8 mouse cellular contexts compared by ENCODE assay signal in the genomic region with DNA sequence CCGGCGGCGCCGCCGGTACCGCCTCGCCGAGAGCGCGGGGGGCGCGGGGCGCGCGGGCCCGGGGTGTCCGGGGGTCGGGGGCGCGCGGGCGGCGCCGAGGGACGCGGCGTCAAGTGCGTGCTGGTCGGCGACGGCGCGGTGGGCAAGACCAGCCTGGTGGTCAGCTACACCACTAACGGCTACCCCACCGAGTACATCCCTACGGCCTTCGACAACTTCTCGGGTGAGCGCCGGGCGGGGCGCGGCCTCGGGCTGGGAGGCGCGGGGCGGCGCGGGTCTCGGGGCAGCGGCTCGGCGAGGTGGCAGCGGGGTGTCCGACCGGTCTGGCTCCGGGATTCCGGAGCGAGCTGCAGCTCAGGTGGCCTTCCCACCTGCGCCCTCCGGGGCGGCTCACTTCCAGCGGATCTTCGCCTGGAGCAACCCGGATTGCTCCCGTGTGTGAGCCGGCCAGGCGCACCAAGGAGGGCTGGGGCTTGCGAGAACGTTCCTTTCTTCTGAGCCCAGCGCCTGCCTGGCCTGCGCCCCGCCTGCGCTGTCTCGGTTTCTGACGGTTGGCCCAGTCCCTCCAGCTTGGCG. TPM values are rescaled to one million over a fixed set of nuclear protein-coding genes. Genes with fewer than 3 reads are reported as not detected.
DNase-seq lines count a peak whose midpoint lies in the region; ATAC-seq and TF ChIP-seq lines count a peak whose summit lies in the region.

No protein-coding gene starts in this region.

- no peaks in the 10 kb centered on the region for H3K9me3 ChIP-seq in intestine, postnatal 0 days (ENCODE audit: control insufficient read depth)
- no peaks in the 10 kb centered on the region for H3K9me3 ChIP-seq in liver, embryonic 11.5 days (ENCODE audit: control insufficient read depth, low read length)

- ATAC-seq in intestine, postnatal 0 days, result peak; percentile 65
- ATAC-seq in liver, embryonic 11.5 days (replicated peaks; ENCODE audit: low FRiP score), result peak; percentile 41; the same call in 1 of the 2 replicates

- intact Hi-C loops in gastrocnemius, postnatal 36 days (cut with DNase I), result loop anchor here (2.0 kb wide), 1 partner anchor 129 kb away; no protein-coding TSS in a partner anchor

- no peaks in the 10 kb centered on the region for H3K27me3 ChIP-seq in intestine, postnatal 0 days (replicated peaks; ENCODE audit: control insufficient read depth, insufficient read depth, low read length)
- H3K27me3 ChIP-seq in liver, embryonic 11.5 days (replicated peaks; ENCODE audit: control insufficient read depth, insufficient read depth, low read length), result peaks cover 26% of the 10 kb centered on the region

- under 1% methylated on average over 54 of the region's 77 CpGs for WGBS in intestine, postnatal 0 days
- 1% methylated on average over 54 of the region's 77 CpGs for whole genome bisulfite sequencing in liver, embryonic 11.5 days

- TF ChIP-seq CTCF in intestine, postnatal 0 days (IDR thresholded peaks at IDR 0.05; ENCODE audit: low read depth), result no peak

- peak overlapping the region; percentile 79 for H3K4me2 ChIP-seq in intestine, postnatal 0 days (replicated peaks; ENCODE audit: low read depth)
- H3K4me2 ChIP-seq in liver, embryonic 11.5 days, result peak overlapping the region; percentile 75

- peaks cover 27% of the 10 kb centered on the region for H3K36me3 ChIP-seq in intestine, postnatal 0 days (ENCODE audit: control insufficient read depth, insufficient read depth)
- no peaks in the 10 kb centered on the region for H3K36me3 ChIP-seq in liver, embryonic 11.5 days (ENCODE audit: control insufficient read depth, insufficient read depth, low read length)

- peak overlapping the region; percentile 88 for H3K27ac ChIP-seq in intestine, postnatal 0 days (ENCODE audit: low read depth, low read length)
- peak overlapping the region; percentile 67 for H3K27ac ChIP-seq in liver, embryonic 11.5 days (ENCODE audit: low read depth, low read length)

- H3K9ac ChIP-seq in intestine, postnatal 0 days (ENCODE audit: low read depth, low read length), result peak overlapping the region; percentile 96
- peak overlapping the region; percentile 70 for H3K9ac ChIP-seq in liver, embryonic 11.5 days (ENCODE audit: low read depth, low read length)

- H3K4me1 ChIP-seq in intestine, postnatal 0 days (replicated peaks; ENCODE audit: control insufficient read depth, insufficient read depth, low read length), result no peaks in the 10 kb centered on the region; the same call in 1 of the 2 replicates
- H3K4me1 ChIP-seq in liver, embryonic 11.5 days (replicated peaks; ENCODE audit: control insufficient read depth, insufficient read depth, low read length), result peaks cover 4% of the 10 kb centered on the region; the same call in 1 of the 2 replicates

- peak; percentile 17 to 21 for DNase-seq in spleen, postnatal 10 days (ENCODE audit: low spot score in 2 of 2)
- DNase-seq in spleen, postnatal 14 days (ENCODE audit: low spot score in 2 of 2), result no peak
- DNase-seq in embryo, embryonic 10 days (ENCODE audit: low spot score), result peak; percentile 75
- peak; percentile 40 to 55 for DNase-seq in gastrocnemius, postnatal 36 days
- DNase-seq in liver, embryonic 11.5 days (ENCODE audit: low spot score), result peak; percentile 70
- peak; percentile 82 for DNase-seq in neural tube, embryonic 10.5 days (ENCODE audit: extremely low spot score, low spot score)
- peak; percentile 64 to 76 for DNase-seq in urinary bladder, postnatal 4 days (ENCODE audit: low spot score in 2 of 2)

- H3K4me3 ChIP-seq in intestine, postnatal 0 days (ENCODE audit: low read depth, low read length), result peak overlapping the region; percentile 71
- H3K4me3 ChIP-seq in liver, embryonic 11.5 days (ENCODE audit: low read depth, low read length), result peak overlapping the region; percentile 69

RNA-seq across cellular contexts. Expression of a gene that starts 0.4 kb away (rescaled TPM):
- 10 to 100 TPM; 12.8 to 14.7 TPM for total RNA-seq in gastrocnemius, postnatal 36 days (2021)
- 18.7 and 19.5 TPM in 2 replicates for polyA plus RNA-seq in intestine, postnatal 0 days (2015; fragmentation: Nextera tagmentation; extraction: Ambion mirVana)
- 4.8 and 4.9 TPM in 2 replicates for polyA plus RNA-seq in liver, embryonic 11.5 days (2014; fragmentation: Nextera tagmentation; extraction: Ambion mirVana)

Comparison
In these comparisons a context has a peak if more than half of its experiments do, and no peak if none do; other contexts are left out.
1. DNase-seq: peak in spleen, postnatal 10 days (2 of 2), embryo, embryonic 10 days (single experiment), gastrocnemius, postnatal 36 days (2 of 2), liver, embryonic 11.5 days (single experiment), neural tube, embryonic 10.5 days (single experiment) and urinary bladder, postnatal 4 days (2 of 2); none in spleen, postnatal 14 days (0 of 2).